Mouse (Mus musculus) liver, adult 2 months (tissue): ENCODE measurements at regions not wholly inside any gene's neighbourhood (a gene's known extent, or its start where the extent isn't known, plus 50 kb on each side); places are given as distances from the start of the nearest gene placed in this dataset.

Experiments
- DNase-seq: peaks from one replicate; pipeline ENCODE4 v3.0.0-alpha.2; 2011; ENCODE audit warnings: low read depth, low spot score; ENCODE audit errors: extremely low read depth
- H3K27ac ChIP-seq: fragments of 200-500 bp; replicated peaks from 2 replicates; pipeline ENCODE4 v1.5.1; 2012; ENCODE audit warnings: low read depth, mild to moderate bottlenecking, control low read depth, inconsistent platforms, low read length; ENCODE audit not compliant: insufficient read depth
- H3K27me3 ChIP-seq: fragments of 200-500 bp; 2 replicates; pipeline ENCODE4 v1.6.1; 2012; ENCODE audit warnings: mild to moderate bottlenecking, moderate library complexity, low read length, inconsistent platforms; ENCODE audit not compliant: control insufficient read depth, insufficient read depth
- H3K36me3 ChIP-seq: fragments of 200-500 bp; 2 replicates; pipeline ENCODE4 v1.6.1; 2012; ENCODE audit warnings: low read length, inconsistent platforms; ENCODE audit not compliant: control insufficient read depth, insufficient read depth
- H3K4me1 ChIP-seq: fragments of 200-500 bp; 2 replicates; pipeline ENCODE4 v1.6.1; 2011; ENCODE audit warnings: low read length; ENCODE audit not compliant: control insufficient read depth, insufficient read depth
- H3K4me3 ChIP-seq: fragments of 200-500 bp; 2 replicates; pipeline ENCODE4 v1.5.1; 2011; ENCODE audit warnings: low read depth, mild to moderate bottlenecking, control low read depth, low read length, moderate library complexity; ENCODE audit not compliant: insufficient read depth
- H3K79me2 ChIP-seq: fragments of 200-500 bp; 2 replicates; pipeline ENCODE4 v1.6.1; 2012; ENCODE audit warnings: inconsistent platforms, mild to moderate bottlenecking, low read length, moderate library complexity; ENCODE audit not compliant: control insufficient read depth, insufficient read depth
- H3K9ac ChIP-seq: fragments of 200-500 bp; 2 replicates; pipeline ENCODE4 v1.6.1; 2012; ENCODE audit warnings: low read depth, mild to moderate bottlenecking, control low read depth, inconsistent platforms, low read length
- CTCF ChIP-seq: fragments of 200-500 bp; IDR thresholded peaks from 2 replicates; pipeline ENCODE4 v1.5.1; 2011; ENCODE audit warnings: low read depth, low read length, control low read depth
- POLR2A ChIP-seq: fragments of 200-500 bp; IDR thresholded peaks from 2 replicates; pipeline ENCODE4 v1.6.1; 2011; ENCODE audit warnings: low read length, control low read depth; ENCODE audit not compliant: insufficient read depth; ENCODE audit errors: extremely low read depth
- WGBS: fragments of 180-500 bp; shearing (Covaris S2); methylation state at CpG from one replicate; pipeline ENCODE4 v1.1.7; 2018; 5-methylcytosine and 5-hydroxymethylcytosine counted together

- Histone ChIP-seq H3K79me2 (no peaks in the 10 kb centered on the region), H3K9ac (no peak overlapping the region), H3K27ac (no peak overlapping the region), H3K4me1 (no peaks in the 10 kb centered on the region), H3K27me3 (no peaks in the 10 kb centered on the region), H3K36me3 (no peaks in the 10 kb centered on the region), H3K4me3 (no peak overlapping the region)
- no peak for DNase-seq
- TF ChIP-seq POLR2A, result no peak
- TF ChIP-seq CTCF, result no peak
- 68% methylated on average over 4 of the region's 4 CpGs for WGBS
These were observed 555.5 kb downstream of the Sqor start for GRCm38 (mm10) chr2:123320448-123321097.

GRCm38 (mm10) chr2:123323769-123324168 lies 558.7 kb downstream of the Sqor start:
- WGBS, result 74% methylated on average over 3 of the region's 3 CpGs
- no peaks in the 10 kb centered on the region for H3K4me1 ChIP-seq
- no peak for TF ChIP-seq CTCF
- TF ChIP-seq POLR2A, result no peak
- no peaks in the 10 kb centered on the region for H3K27me3 ChIP-seq
- H3K4me3 ChIP-seq, result no peak overlapping the region
- H3K79me2 ChIP-seq, result no peaks in the 10 kb centered on the region
- no peak overlapping the region for H3K9ac ChIP-seq
- H3K27ac ChIP-seq, result no peak overlapping the region
- H3K36me3 ChIP-seq, result no peaks in the 10 kb centered on the region
- no peak for DNase-seq

DNA sequence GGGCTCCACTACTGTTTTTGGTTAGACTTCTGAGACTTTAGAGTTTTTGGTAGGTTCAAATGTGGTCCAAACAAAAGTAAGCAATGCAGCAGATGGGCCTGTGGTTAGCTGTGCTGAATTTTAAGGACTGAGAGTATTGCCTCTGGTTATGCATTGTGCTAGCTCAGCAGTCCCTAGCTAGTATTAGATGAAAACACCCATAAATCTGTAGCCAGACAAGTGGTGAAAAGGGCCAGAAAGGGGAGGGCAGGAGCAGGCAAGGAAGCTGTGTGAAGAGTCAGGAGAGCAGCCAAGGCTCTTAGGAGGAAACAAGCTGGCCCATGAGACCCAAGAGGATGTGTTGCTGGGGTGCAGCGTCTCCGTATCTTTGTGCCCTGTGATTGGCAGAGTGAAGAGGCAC lies 559.9 kb downstream of the Sqor start:
- DNase-seq, result no peak
- no peaks in the 10 kb centered on the region for H3K27me3 ChIP-seq
- no peak for TF ChIP-seq CTCF
- no peak for TF ChIP-seq POLR2A
- H3K9ac ChIP-seq, result no peak overlapping the region
- no peaks in the 10 kb centered on the region for H3K79me2 ChIP-seq
- no peaks in the 10 kb centered on the region for H3K36me3 ChIP-seq
- H3K4me3 ChIP-seq, result no peak overlapping the region
- no peaks in the 10 kb centered on the region for H3K4me1 ChIP-seq
- WGBS, result 71% methylated on average over 2 of the region's 2 CpGs
- no peak overlapping the region for H3K27ac ChIP-seq

DNA sequence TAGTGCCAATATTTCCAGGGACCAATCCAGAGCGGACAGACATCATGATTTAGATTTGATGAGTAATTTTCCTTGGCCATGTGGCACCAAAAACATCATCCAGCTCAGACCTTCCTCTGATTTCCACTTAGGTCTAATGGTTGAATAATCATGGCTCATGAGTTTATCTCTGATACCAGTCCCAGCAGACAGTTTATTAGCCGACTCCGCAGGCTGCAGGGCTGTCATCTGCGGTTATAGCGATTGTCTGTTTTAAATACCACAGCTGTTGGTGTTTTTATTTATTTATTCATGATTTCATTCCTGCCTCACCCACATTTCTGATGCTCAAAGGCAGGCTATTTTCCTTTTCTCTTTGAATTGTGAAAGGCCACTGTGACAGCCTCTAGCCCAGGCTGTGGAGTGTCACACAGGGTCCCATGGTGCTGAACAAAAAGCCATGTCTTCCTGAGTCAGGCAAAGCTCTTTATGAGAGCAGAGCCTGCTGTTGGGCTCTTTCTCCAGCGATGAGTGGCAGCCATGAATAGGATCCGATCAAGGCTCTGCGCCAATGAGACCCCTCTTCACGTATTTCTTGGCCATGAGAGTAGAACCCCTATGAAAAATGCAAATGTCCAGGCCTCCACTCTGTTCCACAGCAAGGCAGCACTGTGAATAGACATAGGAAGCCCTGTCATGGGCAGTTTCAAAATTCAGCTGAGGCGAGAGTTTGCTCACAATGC lies 584.7 kb downstream of the Sqor start:
- DNase-seq, result no peak
- H3K9ac ChIP-seq, result no peak overlapping the region
- H3K27me3 ChIP-seq, result no peaks in the 10 kb centered on the region
- TF ChIP-seq POLR2A (no peak), CTCF (no peak)
- H3K4me1 ChIP-seq, result no peaks in the 10 kb centered on the region
- H3K27ac ChIP-seq, result no peak overlapping the region
- H3K36me3 ChIP-seq, result no peaks in the 10 kb centered on the region
- WGBS, result 84% methylated on average over 10 of the region's 10 CpGs
- no peaks in the 10 kb centered on the region for H3K79me2 ChIP-seq
- H3K4me3 ChIP-seq, result no peak overlapping the region

DNA sequence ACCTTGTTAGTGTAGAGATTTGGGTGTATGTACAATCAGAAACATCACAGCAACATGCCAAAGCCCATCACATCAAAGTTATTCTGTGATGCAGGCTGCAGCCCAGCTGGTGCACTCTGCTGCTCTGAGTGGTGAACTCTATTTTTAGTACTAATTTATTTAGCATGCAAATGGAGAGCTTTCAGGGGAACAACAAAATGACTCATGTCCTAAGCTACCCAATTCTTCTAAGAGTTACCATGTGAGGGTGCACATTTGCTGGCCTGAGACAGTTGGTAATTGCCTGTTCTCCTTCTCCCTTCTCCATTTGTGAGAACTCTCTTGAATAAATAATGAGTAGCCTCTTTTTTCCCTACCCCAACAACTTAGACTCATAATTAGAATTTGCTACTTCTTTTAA lies 599.2 kb downstream of the Sqor start:
- no peak for DNase-seq
- Histone ChIP-seq H3K27me3 (no peaks in the 10 kb centered on the region), H3K79me2 (no peaks in the 10 kb centered on the region), H3K4me3 (no peak overlapping the region), H3K9ac (no peak overlapping the region), H3K27ac (no peak overlapping the region), H3K36me3 (no peaks in the 10 kb centered on the region), H3K4me1 (no peaks in the 10 kb centered on the region)
- TF ChIP-seq CTCF (no peak), POLR2A (no peak)

GRCm38 (mm10) chr2:123366571-123366970 lies 601.5 kb downstream of the Sqor start:
- WGBS, result 86% methylated on average over 2 of the region's 2 CpGs
- Histone ChIP-seq H3K4me1 (no peaks in the 10 kb centered on the region), H3K9ac (no peak overlapping the region), H3K36me3 (no peaks in the 10 kb centered on the region), H3K79me2 (no peaks in the 10 kb centered on the region), H3K4me3 (no peak overlapping the region), H3K27me3 (no peaks in the 10 kb centered on the region), H3K27ac (no peak overlapping the region)
- DNase-seq, result no peak
- TF ChIP-seq CTCF (no peak), POLR2A (no peak)
